ENCODE assay signal across 17 mouse cellular contexts in the genomic region with DNA sequence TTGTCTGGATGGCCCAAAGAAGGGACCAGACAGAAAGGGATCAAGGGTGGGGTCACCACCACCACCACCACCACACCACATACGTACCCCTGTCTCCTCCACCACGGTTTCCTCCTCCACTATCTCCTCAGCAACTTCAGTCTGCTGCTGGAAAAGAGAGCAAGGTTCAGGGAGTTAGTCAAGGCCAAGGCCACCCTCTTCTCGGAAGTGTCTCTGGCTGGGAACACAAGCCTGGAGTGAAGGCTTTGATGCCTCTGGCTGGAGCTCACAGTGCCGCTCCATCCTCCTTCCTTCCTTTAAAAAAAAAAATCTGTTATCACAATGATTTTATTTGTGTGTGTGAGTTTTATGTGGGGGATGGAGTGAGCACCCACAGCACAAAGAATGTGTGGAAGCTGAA. TPM values are rescaled to one million over a fixed set of nuclear protein-coding genes. Genes with fewer than 3 reads are reported as not detected.
A peak's percentile ranks its signal among the peaks of the same experiment; 100 is the strongest.
DNase-seq lines count a peak whose midpoint lies in the region; ATAC-seq and TF ChIP-seq lines count a peak whose summit lies in the region.
"Had no signal": no experiment of that assay in that cellular context is flagged by ENCODE, and none has a peak within 500 bp of the region (broad histone marks: within the 10 kb centered on the region; RNA-seq: fewer than 3 reads in every experiment).

No protein-coding gene starts in this region.

- H3K36me3 ChIP-seq in heart, embryonic 13.5 days, result peaks cover 99% of the 10 kb centered on the region
- peaks cover 41% of the 10 kb centered on the region for H3K36me3 ChIP-seq in kidney, postnatal 0 days (ENCODE audit: insufficient read depth, low read length)
- H3K36me3 ChIP-seq: forebrain, embryonic 15.5 days had no signal

- DNase-seq in heart, postnatal 36 days, result no peak
- DNase-seq in kidney, postnatal 0 days (ENCODE audit: low spot score), result no peak
- DNase-seq in kidney, adult 11 months, result no peak
- peak; percentile 48 for DNase-seq in ovary, postnatal 36 days (ENCODE audit: low spot score)
- DNase-seq in ovary, postnatal 10 days (ENCODE audit: low spot score), result no peak
- DNase-seq in testis, postnatal 14 days (ENCODE audit: low spot score), result peak; percentile 58
- DNase-seq: cerebellum, adult 11-12 months; heart, adult 11 months; right cerebral cortex, postnatal 25 days had no signal

- no peak for ATAC-seq in heart, embryonic 13.5 days (ENCODE audit: extremely low read depth, insufficient number of reproducible peaks, low FRiP score, low TSS enrichment)
- ATAC-seq in kidney, postnatal 0 days (replicated peaks; ENCODE audit: low FRiP score, low read depth), result no peak
- ATAC-seq: CD4-positive, CD25-positive, alpha-beta regulatory T cell, adult 4 months; forebrain, embryonic 15.5 days; hindbrain, embryonic 16.5 days had no signal

- 79% methylated on average over 4 of the region's 4 CpGs for WGBS in heart, embryonic 13.5 days
- 74% methylated on average over 4 of the region's 4 CpGs for WGBS in kidney, postnatal 0 days

- peaks cover 22% of the 10 kb centered on the region for H3K4me1 ChIP-seq in heart, embryonic 13.5 days
- H3K4me1 ChIP-seq in kidney, postnatal 0 days (replicated peaks; ENCODE audit: insufficient read depth, low read length), result peaks cover under 1% of the 10 kb centered on the region; the same call in 1 of the 2 replicates
- H3K4me1 ChIP-seq: forebrain, embryonic 15.5 days had no signal

- H3K4me3 ChIP-seq in heart, embryonic 13.5 days, result no peak overlapping the region
- H3K4me3 ChIP-seq in kidney, postnatal 0 days (replicated peaks; ENCODE audit: low read depth, low read length), result no peak overlapping the region
- H3K4me3 ChIP-seq: forebrain, embryonic 15.5 days; left cerebral cortex, adult 2 months had no signal

- H3K9ac ChIP-seq in heart, embryonic 13.5 days, result no peak overlapping the region
- no peak overlapping the region for H3K9ac ChIP-seq in kidney, postnatal 0 days (ENCODE audit: low read depth, low read length)
- H3K9ac ChIP-seq: forebrain, embryonic 15.5 days had no signal

- TF ChIP-seq CTCF in kidney, postnatal 0 days (IDR thresholded peaks at IDR 0.05; ENCODE audit: low read depth), result no peak

- no peaks in the 10 kb centered on the region for H3K27me3 ChIP-seq in heart, embryonic 13.5 days (replicated peaks)
- H3K27me3 ChIP-seq in kidney, postnatal 0 days (ENCODE audit: insufficient read depth, low read length), result no peaks in the 10 kb centered on the region
- H3K27me3 ChIP-seq: forebrain, embryonic 15.5 days had no signal

- intact Hi-C loops in heart, postnatal 36 days (cut with DNase I), result no loop called here

- H3K4me2 ChIP-seq in heart, embryonic 13.5 days, result no peak overlapping the region
- H3K4me2 ChIP-seq in kidney, postnatal 0 days (ENCODE audit: low read length), result no peak overlapping the region
- H3K4me2 ChIP-seq: forebrain, embryonic 15.5 days had no signal

- peak overlapping the region; percentile 68 for H3K27ac ChIP-seq in heart, embryonic 13.5 days (replicated peaks)
- H3K27ac ChIP-seq in kidney, postnatal 0 days, result peak overlapping the region; percentile 71; the same call in 1 of the 2 replicates
- H3K27ac ChIP-seq: forebrain, embryonic 15.5 days had no signal

- H3K9me3 ChIP-seq in heart, embryonic 13.5 days, result no peaks in the 10 kb centered on the region
- H3K9me3 ChIP-seq in kidney, postnatal 0 days (replicated peaks; ENCODE audit: low read length), result no peaks in the 10 kb centered on the region
- H3K9me3 ChIP-seq: forebrain, embryonic 15.5 days had no signal

RNA-seq across cellular contexts. Expression of gene Sparc, which starts 15.8 kb away (rescaled TPM):
- 1,654 and 1,741 TPM in 2 replicates for polyA plus RNA-seq in heart, embryonic 13.5 days (2015; fragmentation: Nextera tagmentation; extraction: Ambion mirVana)
- 100 to 1,000 TPM; 645 to 801 TPM for total RNA-seq in heart, postnatal 36 days (2021)
- 1,281 and 1,429 TPM in 2 replicates for polyA plus RNA-seq in kidney, postnatal 0 days (2015; fragmentation: Nextera tagmentation; extraction: Ambion mirVana)
- total RNA-seq: common myeloid progenitor, adult 5-6 weeks; megakaryocyte progenitor cell, adult 5-6 weeks; monocyte, adult 5-6 weeks had no signal

RNA-seq across cellular contexts. Expression of gene Atox1, which starts 53.9 kb away (rescaled TPM):
- 283 and 302 TPM in 2 replicates for polyA plus RNA-seq in heart, embryonic 13.5 days (2015; fragmentation: Nextera tagmentation; extraction: Ambion mirVana)
- total RNA-seq in heart, postnatal 36 days (2021), result 100 to 1,000 TPM; 117 to 124 TPM
- polyA plus RNA-seq in kidney, postnatal 0 days (2015; fragmentation: Nextera tagmentation; extraction: Ambion mirVana), result 495 and 517 TPM in 2 replicates

Comparison
In these comparisons a context has a peak if more than half of its experiments do, and no peak if none do; other contexts are left out.
1. DNase-seq: peak in ovary, postnatal 36 days (single experiment) and testis, postnatal 14 days (single experiment); none in heart, postnatal 36 days (0 of 2), kidney, postnatal 0 days (single experiment), kidney, adult 11 months (single experiment) and ovary, postnatal 10 days (single experiment).